ENCODE assay signal across 8 mouse cellular contexts in genomic region chr11:33100027-33100507, GRCm38 (mm10). TPM values are rescaled to one million over a fixed set of nuclear protein-coding genes. Genes with fewer than 3 reads are reported as not detected.
DNase-seq lines count a peak whose midpoint lies in the region; ATAC-seq and TF ChIP-seq lines count a peak whose summit lies in the region.

No protein-coding gene starts in this region.

- no peak overlapping the region for H3K27ac ChIP-seq in kidney, postnatal 0 days
- H3K27ac ChIP-seq in hindbrain, postnatal 0 days, result no peak overlapping the region
- H3K27ac ChIP-seq in midbrain, embryonic 15.5 days, result no peak overlapping the region

- ATAC-seq in kidney, postnatal 0 days (replicated peaks; ENCODE audit: low FRiP score, low read depth), result 0 out of 2 replicates have a peak, but pooled peaks have one; percentile 33
- peak; percentile 28 for ATAC-seq in hindbrain, postnatal 0 days
- ATAC-seq in midbrain, embryonic 15.5 days (replicated peaks), result peak; percentile 49; the same call in 1 of the 2 replicates
- no peak for ATAC-seq in CD4-positive, CD25-positive, alpha-beta regulatory T cell, adult 4 months

- no peaks in the 10 kb centered on the region for H3K27me3 ChIP-seq in kidney, postnatal 0 days (ENCODE audit: insufficient read depth, low read length)
- no peaks in the 10 kb centered on the region; the same call in 1 of the 2 replicates for H3K27me3 ChIP-seq in hindbrain, postnatal 0 days (ENCODE audit: insufficient read depth, low read length)
- no peaks in the 10 kb centered on the region for H3K27me3 ChIP-seq in midbrain, embryonic 15.5 days (replicated peaks)

- H3K4me2 ChIP-seq in kidney, postnatal 0 days (ENCODE audit: low read length), result peak overlapping the region; percentile 45
- H3K4me2 ChIP-seq in hindbrain, postnatal 0 days (ENCODE audit: low read depth, low read length), result peak overlapping the region; percentile 45
- H3K4me2 ChIP-seq in midbrain, embryonic 15.5 days, result peak overlapping the region; percentile 41

- WGBS in kidney, postnatal 0 days, result 19% methylated on average over 10 of the region's 10 CpGs
- 26% methylated on average over 10 of the region's 10 CpGs for WGBS in hindbrain, postnatal 0 days
- 27% methylated on average over 10 of the region's 10 CpGs for WGBS in midbrain, embryonic 15.5 days

- intact Hi-C loops in gastrocnemius, postnatal 36 days (cut with DNase I), result no loop called here

- H3K9ac ChIP-seq in kidney, postnatal 0 days (ENCODE audit: low read depth, low read length), result no peak overlapping the region
- no peak overlapping the region for H3K9ac ChIP-seq in hindbrain, postnatal 0 days (replicated peaks; ENCODE audit: low read length)
- H3K9ac ChIP-seq in midbrain, embryonic 15.5 days, result no peak overlapping the region

- H3K4me3 ChIP-seq in kidney, postnatal 0 days (replicated peaks; ENCODE audit: low read depth, low read length), result no peak overlapping the region
- no peak overlapping the region for H3K4me3 ChIP-seq in hindbrain, postnatal 0 days (ENCODE audit: low read length)
- H3K4me3 ChIP-seq in midbrain, embryonic 15.5 days, result peak overlapping the region; percentile 18

- no peak for DNase-seq in kidney, postnatal 0 days (ENCODE audit: low spot score)
- no peak for DNase-seq in kidney, adult 18-20 months
- peak; percentile 58 to 75 for DNase-seq in gastrocnemius, postnatal 36 days
- DNase-seq in hindbrain, postnatal 0 days (ENCODE audit: low spot score), result peak; percentile 27
- DNase-seq in cerebellum, adult 9-11 months, result no peak
- DNase-seq in kidney, adult 9 months, result no peak

- no peak for TF ChIP-seq CTCF in kidney, postnatal 0 days (IDR thresholded peaks at IDR 0.05; ENCODE audit: low read depth)
- no peak for TF ChIP-seq CTCF in hindbrain, postnatal 0 days (IDR thresholded peaks at IDR 0.05; ENCODE audit: low read depth)

- no peaks in the 10 kb centered on the region for H3K36me3 ChIP-seq in kidney, postnatal 0 days (ENCODE audit: insufficient read depth, low read length)
- H3K36me3 ChIP-seq in hindbrain, postnatal 0 days (ENCODE audit: insufficient read depth, low read length), result no peaks in the 10 kb centered on the region
- no peaks in the 10 kb centered on the region for H3K36me3 ChIP-seq in midbrain, embryonic 15.5 days (replicated peaks)

- H3K9me3 ChIP-seq in kidney, postnatal 0 days (replicated peaks; ENCODE audit: low read length), result no peaks in the 10 kb centered on the region
- H3K9me3 ChIP-seq in hindbrain, postnatal 0 days (ENCODE audit: low read length), result no peaks in the 10 kb centered on the region
- H3K9me3 ChIP-seq in midbrain, embryonic 15.5 days, result no peaks in the 10 kb centered on the region

- H3K4me1 ChIP-seq in kidney, postnatal 0 days (replicated peaks; ENCODE audit: insufficient read depth, low read length), result 0 out of 2 replicates have a peak, but pooled peaks cover 2% of the 10 kb centered on the region
- no peaks in the 10 kb centered on the region for H3K4me1 ChIP-seq in hindbrain, postnatal 0 days (ENCODE audit: insufficient read depth, low read length)
- H3K4me1 ChIP-seq in midbrain, embryonic 15.5 days, result peaks cover 8% of the 10 kb centered on the region; the same call in 1 of the 2 replicates

RNA-seq across cellular contexts. Expression of gene Fgf18, which starts 47.1 kb away (rescaled TPM):
- 0.54 and 0.76 TPM in 2 replicates for polyA plus RNA-seq in kidney, postnatal 0 days (2015; fragmentation: Nextera tagmentation; extraction: Ambion mirVana)
- 1 to 10 TPM in 1 of 2 experiments, under 1 TPM in 1; 0.86 to 2.4 TPM for total RNA-seq in gastrocnemius, postnatal 36 days (2021)
- 6.3 and 10.1 TPM in 2 replicates for total RNA-seq in hindbrain, postnatal 0 days (2014; rRNA removed)
- polyA plus RNA-seq in hindbrain, postnatal 0 days (2015; fragmentation: Nextera tagmentation; extraction: Ambion mirVana), result 10.0 and 10.3 TPM in 2 replicates
- polyA plus RNA-seq in midbrain, embryonic 15.5 days (2015; fragmentation: Nextera tagmentation; extraction: Ambion mirVana), result 3.8 and 5.0 TPM in 2 replicates
- polyA plus RNA-seq in CD4-positive, CD25-positive, alpha-beta regulatory T cell, adult 4 months (2017; shearing (Covaris generic)), result not detected

Comparison
In these comparisons a context has a peak if more than half of its experiments do, and no peak if none do; other contexts are left out.
1. DNase-seq: peak in gastrocnemius, postnatal 36 days (2 of 2) and hindbrain, postnatal 0 days (single experiment); none in kidney, postnatal 0 days (single experiment), kidney, adult 18-20 months (single experiment), cerebellum, adult 9-11 months (single experiment) and kidney, adult 9 months (single experiment).
2. Peak in every context shown above with its lines, with median percentiles within 50 percentile points of each other: H3K4me2 ChIP-seq.